Mouse (Mus musculus): ENCODE data around the gene Tpm1. TPM values are rescaled to one million over a fixed set of nuclear protein-coding genes. Genes with fewer than 3 reads are reported as not detected.

The Tpm1 gene
- polyA plus RNA-seq, 1 experiment from 2014 or later = 395 TPM

DNA sequence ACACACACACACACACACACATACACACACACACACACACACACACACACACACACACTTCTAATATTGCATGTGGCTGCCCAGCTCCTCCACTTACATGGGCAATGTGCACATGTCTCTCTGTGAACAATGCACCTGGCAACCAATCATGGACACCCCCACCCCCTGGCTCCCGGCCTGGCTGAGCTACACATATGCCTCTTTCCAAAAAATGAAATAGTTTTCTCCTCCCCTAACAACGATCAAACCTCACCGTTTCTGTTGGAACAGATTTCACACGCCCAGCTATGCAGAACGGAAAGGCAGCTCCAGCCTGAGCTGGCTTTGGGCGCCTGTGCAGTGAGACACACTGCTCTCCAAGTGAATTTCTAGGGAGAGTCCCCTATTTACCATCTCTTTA, 9.2 kb upstream of the Tpm1 start:
- no peak overlapping the region for H3K4me2 ChIP-seq (ENCODE audit: low read depth, severe bottlenecking)
- no peak for ATAC-seq (ENCODE audit: insufficient number of reproducible peaks, low FRiP score, low TSS enrichment, low read depth)
- DNase-seq (ENCODE audit: low spot score) = no peak
- H3K27me3 ChIP-seq (ENCODE audit: control insufficient read depth, insufficient read depth, low read length) = no peaks in the 10 kb centered on the region
- H3K9ac ChIP-seq (ENCODE audit: low read length) = no peak overlapping the region
- H3K4me3 ChIP-seq (ENCODE audit: low read depth, low read length) = no peak overlapping the region
- no peaks in the 10 kb centered on the region for H3K36me3 ChIP-seq (ENCODE audit: control insufficient read depth, insufficient read depth, low read length)
- no peak overlapping the region for H3K27ac ChIP-seq (replicated peaks; ENCODE audit: low read depth, low read length)
- WGBS = 86% methylated on average over 6 of the region's 6 CpGs
- H3K4me1 ChIP-seq (ENCODE audit: control insufficient read depth, insufficient read depth, low read length) = 0 out of 2 replicates have a peak, but pooled peaks cover 6% of the 10 kb centered on the region
- H3K9me3 ChIP-seq (ENCODE audit: control insufficient read depth, low read length) = no peaks in the 10 kb centered on the region

GRCm38 (mm10) chr9:67050736-67051337, 1.6 kb upstream of the Tpm1 start:
- H3K36me3 ChIP-seq (ENCODE audit: control insufficient read depth, insufficient read depth, low read length) = no peaks in the 10 kb centered on the region
- H3K9me3 ChIP-seq (ENCODE audit: control insufficient read depth, low read length) = no peaks in the 10 kb centered on the region
- DNase-seq (ENCODE audit: low spot score) = no peak
- H3K27me3 ChIP-seq (ENCODE audit: control insufficient read depth, insufficient read depth, low read length) = peaks cover 27% of the 10 kb centered on the region
- no peak overlapping the region for H3K9ac ChIP-seq (ENCODE audit: low read length)
- WGBS = 84% methylated on average over 6 of the region's 6 CpGs
- H3K4me3 ChIP-seq (ENCODE audit: low read depth, low read length) = no peak overlapping the region
- no peak overlapping the region for H3K4me2 ChIP-seq (ENCODE audit: low read depth, severe bottlenecking)
- ATAC-seq (ENCODE audit: insufficient number of reproducible peaks, low FRiP score, low TSS enrichment, low read depth) = no peak
- H3K27ac ChIP-seq (replicated peaks; ENCODE audit: low read depth, low read length) = no peak overlapping the region
- H3K4me1 ChIP-seq (ENCODE audit: control insufficient read depth, insufficient read depth, low read length) = peaks cover 18% of the 10 kb centered on the region

- peak overlapping the region; percentile 73; the same call in 1 of the 2 replicates for H3K9ac ChIP-seq (ENCODE audit: low read length)
These were observed 630 bp upstream of the Tpm1 start for GRCm38 (mm10) chr9:67049836-67050235.

GRCm38 (mm10) chr9:67048483-67049085, 622 bp downstream of the Tpm1 start:
- Histone ChIP-seq H3K36me3 (ENCODE audit: control insufficient read depth, insufficient read depth, low read length) (no peaks in the 10 kb centered on the region), H3K27ac (replicated peaks; ENCODE audit: low read depth, low read length) (no peak overlapping the region), H3K9ac (ENCODE audit: low read length) (peak overlapping the region; percentile 73), H3K9me3 (ENCODE audit: control insufficient read depth, low read length) (no peaks in the 10 kb centered on the region), H3K4me3 (ENCODE audit: low read depth, low read length) (peak overlapping the region; percentile 54), H3K4me1 (ENCODE audit: control insufficient read depth, insufficient read depth, low read length) (peaks cover 23% of the 10 kb centered on the region), H3K27me3 (ENCODE audit: control insufficient read depth, insufficient read depth, low read length) (peaks cover 27% of the 10 kb centered on the region), H3K4me2 (ENCODE audit: low read depth, severe bottlenecking) (peak overlapping the region; percentile 79)
- DNase-seq (ENCODE audit: low spot score) (no peak), ATAC-seq (ENCODE audit: insufficient number of reproducible peaks, low FRiP score, low TSS enrichment, low read depth) (no peak)
- under 1% methylated on average over 26 of the region's 26 CpGs for WGBS

More at GRCm38 (mm10) chr9:67049836-67050235, 630 bp upstream of the Tpm1 start:
- Histone ChIP-seq H3K27me3 (ENCODE audit: control insufficient read depth, insufficient read depth, low read length) (peaks cover 27% of the 10 kb centered on the region), H3K27ac (replicated peaks; ENCODE audit: low read depth, low read length) (no peak overlapping the region), H3K4me1 (ENCODE audit: control insufficient read depth, insufficient read depth, low read length) (peaks cover 16% of the 10 kb centered on the region), H3K9me3 (ENCODE audit: control insufficient read depth, low read length) (no peaks in the 10 kb centered on the region), H3K4me3 (ENCODE audit: low read depth, low read length) (peak overlapping the region; percentile 54), H3K4me2 (ENCODE audit: low read depth, severe bottlenecking) (peak overlapping the region; percentile 79), H3K36me3 (ENCODE audit: control insufficient read depth, insufficient read depth, low read length) (no peaks in the 10 kb centered on the region)
- 15% methylated on average over 7 of the region's 7 CpGs for WGBS
- no peak for ATAC-seq (ENCODE audit: insufficient number of reproducible peaks, low FRiP score, low TSS enrichment, low read depth)
- no peak for DNase-seq (ENCODE audit: low spot score)

GRCm38 (mm10) chr9:67047606-67048482, 1.4 kb downstream of the Tpm1 start:
- Histone ChIP-seq H3K4me2 (ENCODE audit: low read depth, severe bottlenecking) (peak overlapping the region; percentile 79), H3K9me3 (ENCODE audit: control insufficient read depth, low read length) (no peaks in the 10 kb centered on the region), H3K4me3 (ENCODE audit: low read depth, low read length) (peak overlapping the region; percentile 54), H3K9ac (ENCODE audit: low read length) (peak overlapping the region; percentile 73), H3K27ac (replicated peaks; ENCODE audit: low read depth, low read length) (no peak overlapping the region), H3K27me3 (ENCODE audit: control insufficient read depth, insufficient read depth, low read length) (peaks cover 27% of the 10 kb centered on the region), H3K36me3 (ENCODE audit: control insufficient read depth, insufficient read depth, low read length) (no peaks in the 10 kb centered on the region), H3K4me1 (ENCODE audit: control insufficient read depth, insufficient read depth, low read length) (peaks cover 23% of the 10 kb centered on the region)
- under 1% methylated on average over 45 of the region's 50 CpGs for WGBS
- DNase-seq (ENCODE audit: low spot score) = peak; percentile 50
- ATAC-seq (ENCODE audit: insufficient number of reproducible peaks, low FRiP score, low TSS enrichment, low read depth) = no peak

- Histone ChIP-seq H3K4me3 (ENCODE audit: low read depth, low read length) (peak overlapping the region; percentile 54), H3K27me3 (ENCODE audit: control insufficient read depth, insufficient read depth, low read length) (peaks cover 27% of the 10 kb centered on the region), H3K4me1 (ENCODE audit: control insufficient read depth, insufficient read depth, low read length) (peaks cover 27% of the 10 kb centered on the region), H3K9ac (ENCODE audit: low read length) (peak overlapping the region; percentile 22; the same call in 1 of the 2 replicates), H3K27ac (replicated peaks; ENCODE audit: low read depth, low read length) (no peak overlapping the region), H3K4me2 (ENCODE audit: low read depth, severe bottlenecking) (peak overlapping the region; percentile 79), H3K36me3 (ENCODE audit: control insufficient read depth, insufficient read depth, low read length) (no peaks in the 10 kb centered on the region), H3K9me3 (ENCODE audit: control insufficient read depth, low read length) (no peaks in the 10 kb centered on the region)
- DNase-seq (ENCODE audit: low spot score) = no peak
- no peak for ATAC-seq (ENCODE audit: insufficient number of reproducible peaks, low FRiP score, low TSS enrichment, low read depth)
- WGBS = 6% methylated on average over 15 of the region's 15 CpGs
These were observed 2.2 kb downstream of the Tpm1 start for GRCm38 (mm10) chr9:67046881-67047605.

- Histone ChIP-seq H3K9me3 (ENCODE audit: control insufficient read depth, low read length) (no peaks in the 10 kb centered on the region), H3K4me3 (ENCODE audit: low read depth, low read length) (no peak overlapping the region; the same call in 1 of the 2 replicates), H3K36me3 (ENCODE audit: control insufficient read depth, insufficient read depth, low read length) (no peaks in the 10 kb centered on the region), H3K27ac (replicated peaks; ENCODE audit: low read depth, low read length) (no peak overlapping the region), H3K4me1 (ENCODE audit: control insufficient read depth, insufficient read depth, low read length) (peaks cover 35% of the 10 kb centered on the region), H3K9ac (ENCODE audit: low read length) (no peak overlapping the region), H3K27me3 (ENCODE audit: control insufficient read depth, insufficient read depth, low read length) (peaks cover 27% of the 10 kb centered on the region), H3K4me2 (ENCODE audit: low read depth, severe bottlenecking) (no peak overlapping the region; the same call in 1 of the 2 replicates)
- ATAC-seq (ENCODE audit: insufficient number of reproducible peaks, low FRiP score, low TSS enrichment, low read depth) (no peak), DNase-seq (ENCODE audit: low spot score) (no peak)
- 14% methylated on average over 5 of the region's 5 CpGs for WGBS
These were observed 3.1 kb downstream of the Tpm1 start for GRCm38 (mm10) chr9:67045966-67046602.
